Mouse (Mus musculus) heart, embryonic 11.5 days (tissue): ENCODE data around the gene Dmac1. TPM values are rescaled to one million over a fixed set of nuclear protein-coding genes. Genes with fewer than 3 reads are reported as not detected.

Experiments
- ATAC-seq: fragments of 200-750 bp; cut with Nextera tagmentation; replicated peaks from 2 replicates; pipeline ENCODE4 v1.8.0; 2017; ENCODE audit warnings: moderate library complexity; ENCODE audit not compliant: insufficient number of reproducible peaks, low FRiP score, low TSS enrichment
- H3K27ac ChIP-seq: fragments of 300-500 bp; sonication (generic); 2 replicates; pipeline ENCODE4 v1.5.1; 2014; ENCODE audit warnings: mild to moderate bottlenecking, low read depth, low read length
- H3K27me3 ChIP-seq: fragments of 300-500 bp; sonication (generic); 2 replicates; pipeline ENCODE4 v1.6.1; 2014; ENCODE audit warnings: mild to moderate bottlenecking, low read length, mixed read lengths; ENCODE audit not compliant: control insufficient read depth, insufficient read depth
- H3K36me3 ChIP-seq: fragments of 300-500 bp; sonication (generic); 2 replicates; pipeline ENCODE4 v1.6.1; 2014; ENCODE audit warnings: mild to moderate bottlenecking, low read length, moderate library complexity, mixed read lengths; ENCODE audit not compliant: control insufficient read depth, insufficient read depth
- H3K4me1 ChIP-seq: fragments of 300-500 bp; sonication (generic); 2 replicates; pipeline ENCODE4 v1.6.1; 2014; ENCODE audit warnings: low read length; ENCODE audit not compliant: control insufficient read depth, insufficient read depth
- H3K4me2 ChIP-seq: fragments of 300-500 bp; sonication (generic); 2 replicates; pipeline ENCODE4 v1.6.1; 2014; ENCODE audit warnings: mild to moderate bottlenecking, moderate library complexity
- H3K4me3 ChIP-seq: fragments of 300-500 bp; sonication (generic); 2 replicates; pipeline ENCODE4 v1.5.1; 2014; ENCODE audit warnings: low read depth, low read length
- H3K9ac ChIP-seq: fragments of 300-500 bp; sonication (generic); 2 replicates; pipeline ENCODE4 v1.6.1; 2014; ENCODE audit warnings: mild to moderate bottlenecking, low read depth, low read length, moderate library complexity
- H3K9me3 ChIP-seq: fragments of 300-500 bp; sonication (generic); replicated peaks from 2 replicates; pipeline ENCODE4 v1.6.1; 2016; ENCODE audit warnings: low read length; ENCODE audit not compliant: control insufficient read depth
- WGBS: fragments of 180-500 bp; shearing (Covaris S2); extraction: QIAGEN DNeasy Blood & Tissue Kit; methylation state at CpG from one replicate; pipeline ENCODE4 v1.1.7; 2014; ENCODE audit not compliant: insufficient replicate concordance; 5-methylcytosine and 5-hydroxymethylcytosine counted together
- polyA plus RNA-seq: library from polyadenylated mRNA; unstranded; fragments of >200 nt; fragmentation: Nextera tagmentation; extraction: Ambion mirVana; gene quantifications from 2 replicates; pipeline ENCODE4 v1.2.1, GENCODE M21; 2014

Dmac1 gene
- polyA plus RNA-seq, 1 experiment from 2014 or later, result 88.5 TPM

GRCm38 (mm10) chr4:75277467-75278196 is 473 bp downstream of the Dmac1 start:
- ATAC-seq, result peak; percentile 82
- peaks cover under 1% of the 10 kb centered on the region; the same call in 1 of the 2 replicates for H3K36me3 ChIP-seq

GRCm38 (mm10) chr4:75275737-75276136 is 2.4 kb downstream of the Dmac1 start:
- WGBS, result 85% methylated on average over 2 of the region's 2 CpGs
- Histone ChIP-seq H3K4me2 (no peak overlapping the region), H3K4me3 (no peak overlapping the region), H3K9ac (no peak overlapping the region), H3K27ac (no peak overlapping the region), H3K36me3 (peaks cover 2% of the 10 kb centered on the region; the same call in 1 of the 2 replicates), H3K9me3 (0 out of 2 replicates have a peak, but pooled peaks cover 2% of the 10 kb centered on the region), H3K27me3 (no peaks in the 10 kb centered on the region), H3K4me1 (no peaks in the 10 kb centered on the region)
- ATAC-seq, result no peak

More at GRCm38 (mm10) chr4:75277467-75278196, 473 bp downstream of the Dmac1 start:
- peak overlapping the region; percentile 84 for H3K9ac ChIP-seq
- H3K27ac ChIP-seq, result no peak overlapping the region
- WGBS, result 8% methylated on average over 30 of the region's 30 CpGs
- peak overlapping the region; percentile 68 for H3K4me2 ChIP-seq
- no peaks in the 10 kb centered on the region for H3K9me3 ChIP-seq
- H3K4me1 ChIP-seq, result no peaks in the 10 kb centered on the region
- H3K27me3 ChIP-seq, result no peaks in the 10 kb centered on the region
- peak overlapping the region; percentile 80 for H3K4me3 ChIP-seq

- Histone ChIP-seq H3K4me3 (no peak overlapping the region), H3K9ac (no peak overlapping the region), H3K27me3 (no peaks in the 10 kb centered on the region), H3K27ac (0 out of 2 replicates have a peak overlapping the region, but pooled peaks have one; percentile 35), H3K4me2 (no peak overlapping the region), H3K9me3 (0 out of 2 replicates have a peak, but pooled peaks cover 2% of the 10 kb centered on the region), H3K36me3 (peaks cover 2% of the 10 kb centered on the region; the same call in 1 of the 2 replicates), H3K4me1 (no peaks in the 10 kb centered on the region)
- WGBS, result 61% methylated on average over 2 of the region's 2 CpGs
- ATAC-seq, result no peak
Observed at GRCm38 (mm10) chr4:75267866-75268265, 10.2 kb downstream of the Dmac1 start.

GRCm38 (mm10) chr4:75266773-75267550 is 11.1 kb downstream of the Dmac1 start:
- no peak overlapping the region for H3K4me3 ChIP-seq
- H3K27me3 ChIP-seq, result no peaks in the 10 kb centered on the region
- WGBS, result 52% methylated on average over 6 of the region's 6 CpGs
- no peak overlapping the region for H3K27ac ChIP-seq
- no peak overlapping the region for H3K4me2 ChIP-seq
- ATAC-seq, result 0 out of 2 replicates have a peak, but pooled peaks have one; percentile 49
- H3K9ac ChIP-seq, result no peak overlapping the region
- H3K36me3 ChIP-seq, result no peaks in the 10 kb centered on the region
- H3K9me3 ChIP-seq, result no peaks in the 10 kb centered on the region
- H3K4me1 ChIP-seq, result no peaks in the 10 kb centered on the region

- 84% methylated on average over 2 of the region's 2 CpGs for WGBS
- H3K4me1 ChIP-seq, result no peaks in the 10 kb centered on the region
- no peak overlapping the region for H3K4me2 ChIP-seq
- no peak overlapping the region for H3K9ac ChIP-seq
- H3K4me3 ChIP-seq, result no peak overlapping the region
- no peaks in the 10 kb centered on the region for H3K9me3 ChIP-seq
- ATAC-seq, result no peak
- H3K27ac ChIP-seq, result no peak overlapping the region
- H3K27me3 ChIP-seq, result no peaks in the 10 kb centered on the region
- H3K36me3 ChIP-seq, result no peaks in the 10 kb centered on the region
Observed at GRCm38 (mm10) chr4:75264219-75264618, 13.9 kb downstream of the Dmac1 start.

- H3K27ac ChIP-seq, result no peak overlapping the region
- H3K4me1 ChIP-seq, result no peaks in the 10 kb centered on the region
- no peak overlapping the region for H3K4me2 ChIP-seq
- WGBS, result 84% methylated on average over 3 of the region's 3 CpGs
- no peaks in the 10 kb centered on the region for H3K36me3 ChIP-seq
- H3K9ac ChIP-seq, result no peak overlapping the region
- H3K27me3 ChIP-seq, result no peaks in the 10 kb centered on the region
- H3K4me3 ChIP-seq, result no peak overlapping the region
- no peaks in the 10 kb centered on the region for H3K9me3 ChIP-seq
- no peak for ATAC-seq
Observed at GRCm38 (mm10) chr4:75263556-75264129, 14.5 kb downstream of the Dmac1 start.

GRCm38 (mm10) chr4:75262423-75262822 is 15.7 kb downstream of the Dmac1 start:
- Histone ChIP-seq H3K9ac (no peak overlapping the region), H3K27me3 (no peaks in the 10 kb centered on the region), H3K4me1 (no peaks in the 10 kb centered on the region), H3K27ac (no peak overlapping the region), H3K4me2 (no peak overlapping the region), H3K9me3 (no peaks in the 10 kb centered on the region), H3K36me3 (no peaks in the 10 kb centered on the region), H3K4me3 (no peak overlapping the region)
- no peak for ATAC-seq
- WGBS, result 49% methylated on average over 7 of the region's 7 CpGs

GRCm38 (mm10) chr4:75260156-75260555 is 17.9 kb downstream of the Dmac1 start:
- Histone ChIP-seq H3K4me3 (no peak overlapping the region), H3K4me2 (no peak overlapping the region), H3K27me3 (no peaks in the 10 kb centered on the region), H3K27ac (no peak overlapping the region), H3K9me3 (no peaks in the 10 kb centered on the region), H3K9ac (no peak overlapping the region), H3K36me3 (no peaks in the 10 kb centered on the region), H3K4me1 (no peaks in the 10 kb centered on the region)
- ATAC-seq, result no peak
- 75% methylated on average over 6 of the region's 6 CpGs for WGBS
